Mouse (Mus musculus): ENCODE results near the gene Fxr2. TPM values are rescaled to one million over a fixed set of nuclear protein-coding genes. Genes with fewer than 3 reads are reported as not detected.

Fxr2 gene
- polyA plus RNA-seq, 1 experiment from 2014 or later, result 26.2 TPM

DNA sequence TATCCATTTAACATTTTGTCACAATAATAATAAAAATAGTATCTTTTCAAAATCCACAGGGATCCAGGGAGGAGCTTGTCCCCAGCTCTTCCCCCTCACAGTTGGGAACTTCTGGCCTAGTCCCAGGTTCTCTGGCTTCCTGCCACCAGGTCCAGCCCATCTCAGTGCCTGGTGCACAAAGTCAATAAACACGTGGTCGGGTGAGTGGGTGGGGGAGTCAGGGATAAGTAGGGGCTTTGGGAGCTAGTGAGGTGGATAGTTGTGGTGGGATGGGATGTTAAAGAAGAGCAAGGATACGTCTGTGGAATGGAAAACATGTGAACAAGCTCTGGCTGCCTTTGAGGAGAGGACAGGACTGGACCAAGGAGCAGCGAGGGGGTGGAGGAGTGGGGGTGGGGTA, 53.6 kb downstream of the Fxr2 start:
- Histone ChIP-seq H3K27ac (ENCODE audit: low read depth, low read length) (no peak overlapping the region), H3K4me1 (replicated peaks; ENCODE audit: control insufficient read depth, insufficient read depth, low read length) (peaks cover 16% of the 10 kb centered on the region; the same call in 1 of the 2 replicates), H3K36me3 (ENCODE audit: control insufficient read depth, insufficient read depth, low read length) (no peaks in the 10 kb centered on the region), H3K9me3 (ENCODE audit: control insufficient read depth, low read length) (no peaks in the 10 kb centered on the region), H3K4me3 (ENCODE audit: low read depth, low read length) (no peak overlapping the region), H3K4me2 (no peak overlapping the region), H3K9ac (ENCODE audit: low read depth, low read length) (peak overlapping the region; percentile 38; the same call in 1 of the 2 replicates), H3K27me3 (replicated peaks; ENCODE audit: control insufficient read depth, insufficient read depth, low read length) (no peaks in the 10 kb centered on the region)
- 33% methylated on average over 4 of the region's 4 CpGs for WGBS
- ATAC-seq (replicated peaks; ENCODE audit: low FRiP score) (no peak), DNase-seq (ENCODE audit: low spot score) (no peak)

DNA sequence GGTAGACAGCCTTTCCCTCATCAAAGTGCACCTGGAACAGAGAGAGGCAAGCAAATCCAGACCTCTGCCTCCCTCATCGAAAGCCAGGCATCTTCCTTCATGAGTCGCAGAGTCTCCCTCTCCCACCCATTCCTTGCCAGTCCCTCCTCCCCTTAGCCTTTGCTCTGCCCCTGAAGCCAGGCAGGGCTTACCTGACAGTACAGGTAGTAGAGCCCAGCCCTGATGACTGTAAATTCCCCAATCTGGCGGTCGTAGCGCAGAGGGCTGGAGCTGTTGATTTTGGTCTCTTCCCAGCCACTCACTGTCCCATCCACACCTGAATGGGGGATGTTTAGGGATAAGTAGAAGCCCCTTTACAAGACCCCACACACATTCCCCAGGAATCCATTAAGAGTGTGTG, 54.3 kb downstream of the Fxr2 start:
- Histone ChIP-seq H3K27me3 (replicated peaks; ENCODE audit: control insufficient read depth, insufficient read depth, low read length) (no peaks in the 10 kb centered on the region), H3K36me3 (ENCODE audit: control insufficient read depth, insufficient read depth, low read length) (no peaks in the 10 kb centered on the region), H3K9ac (ENCODE audit: low read depth, low read length) (peak overlapping the region; percentile 38; the same call in 1 of the 2 replicates), H3K4me3 (ENCODE audit: low read depth, low read length) (no peak overlapping the region), H3K9me3 (ENCODE audit: control insufficient read depth, low read length) (no peaks in the 10 kb centered on the region), H3K4me2 (no peak overlapping the region), H3K27ac (ENCODE audit: low read depth, low read length) (no peak overlapping the region), H3K4me1 (replicated peaks; ENCODE audit: control insufficient read depth, insufficient read depth, low read length) (peaks cover 15% of the 10 kb centered on the region; the same call in 1 of the 2 replicates)
- 59% methylated on average over 5 of the region's 5 CpGs for WGBS
- no peak for ATAC-seq (replicated peaks; ENCODE audit: low FRiP score)
- DNase-seq (ENCODE audit: low spot score), result no peak

DNA sequence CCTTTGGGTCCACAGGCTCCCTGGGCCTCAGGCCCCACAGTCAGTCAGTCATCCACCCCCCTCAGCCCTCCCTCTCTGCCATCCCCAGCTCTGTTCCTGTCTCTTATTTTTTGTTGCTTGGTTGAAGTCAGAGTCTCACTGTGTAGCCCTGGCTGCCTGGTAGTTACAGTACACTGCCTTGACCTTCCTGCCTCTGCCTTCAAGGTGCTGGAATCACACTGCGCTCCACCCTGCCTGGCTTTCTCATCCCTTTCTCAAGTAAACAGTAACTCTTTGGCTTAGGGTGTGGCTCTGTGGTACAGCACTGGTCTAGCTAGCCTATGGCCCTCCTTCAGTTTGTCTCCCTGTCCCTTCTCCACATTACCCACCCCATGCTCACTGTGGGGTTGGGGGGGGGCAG, 57.1 kb downstream of the Fxr2 start:
- ATAC-seq (replicated peaks; ENCODE audit: low FRiP score) (no peak), DNase-seq (ENCODE audit: low spot score) (no peak)
- 96% methylated on average over 1 of the region's 1 CpGs for WGBS
- Histone ChIP-seq H3K27me3 (replicated peaks; ENCODE audit: control insufficient read depth, insufficient read depth, low read length) (no peaks in the 10 kb centered on the region), H3K36me3 (ENCODE audit: control insufficient read depth, insufficient read depth, low read length) (no peaks in the 10 kb centered on the region), H3K4me1 (replicated peaks; ENCODE audit: control insufficient read depth, insufficient read depth, low read length) (peaks cover 12% of the 10 kb centered on the region), H3K4me2 (no peak overlapping the region), H3K27ac (ENCODE audit: low read depth, low read length) (no peak overlapping the region), H3K9me3 (ENCODE audit: control insufficient read depth, low read length) (no peaks in the 10 kb centered on the region), H3K4me3 (ENCODE audit: low read depth, low read length) (no peak overlapping the region), H3K9ac (ENCODE audit: low read depth, low read length) (no peak overlapping the region)

DNA sequence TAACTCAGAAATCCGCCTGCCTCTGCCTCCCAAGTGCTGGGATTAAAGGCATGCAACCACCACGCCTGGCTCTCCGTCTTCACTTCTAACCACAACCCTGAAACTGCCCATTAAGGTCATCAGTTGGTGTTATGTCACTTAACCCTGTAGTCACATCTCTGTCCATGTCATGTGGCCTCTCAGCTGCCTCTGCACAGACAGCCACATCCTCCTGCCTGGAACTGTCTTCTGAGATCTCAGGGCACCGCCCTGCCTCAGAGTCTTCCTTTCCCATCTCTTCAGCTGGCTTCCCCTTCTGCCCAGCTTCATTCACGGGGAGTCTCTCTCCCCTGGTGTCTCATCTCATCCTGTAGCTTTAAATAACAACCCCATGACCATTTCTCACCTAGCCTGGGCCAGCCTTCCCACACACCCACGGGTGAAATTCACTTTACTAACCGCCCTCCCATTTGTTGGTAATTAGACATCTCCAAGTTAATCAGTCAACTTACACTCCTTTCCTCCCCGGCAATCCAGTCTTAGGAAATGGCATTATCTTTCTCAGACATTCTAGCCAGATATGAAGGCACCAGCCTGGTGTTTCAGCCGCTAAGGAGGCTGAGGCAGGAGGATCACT, 59.5 kb downstream of the Fxr2 start:
- H3K27ac ChIP-seq (ENCODE audit: low read depth, low read length), result no peak overlapping the region
- ATAC-seq (replicated peaks; ENCODE audit: low FRiP score) (no peak), DNase-seq (ENCODE audit: low spot score) (no peak)
- H3K9ac ChIP-seq (ENCODE audit: low read depth, low read length), result no peak overlapping the region
- no peak overlapping the region for H3K4me2 ChIP-seq
- H3K9me3 ChIP-seq (ENCODE audit: control insufficient read depth, low read length), result no peaks in the 10 kb centered on the region
- no peak overlapping the region for H3K4me3 ChIP-seq (ENCODE audit: low read depth, low read length)
- 52% methylated on average over 9 of the region's 9 CpGs for WGBS
- no peaks in the 10 kb centered on the region for H3K27me3 ChIP-seq (replicated peaks; ENCODE audit: control insufficient read depth, insufficient read depth, low read length)
- no peaks in the 10 kb centered on the region for H3K36me3 ChIP-seq (ENCODE audit: control insufficient read depth, insufficient read depth, low read length)
- peaks cover 16% of the 10 kb centered on the region for H3K4me1 ChIP-seq (replicated peaks; ENCODE audit: control insufficient read depth, insufficient read depth, low read length)

DNA sequence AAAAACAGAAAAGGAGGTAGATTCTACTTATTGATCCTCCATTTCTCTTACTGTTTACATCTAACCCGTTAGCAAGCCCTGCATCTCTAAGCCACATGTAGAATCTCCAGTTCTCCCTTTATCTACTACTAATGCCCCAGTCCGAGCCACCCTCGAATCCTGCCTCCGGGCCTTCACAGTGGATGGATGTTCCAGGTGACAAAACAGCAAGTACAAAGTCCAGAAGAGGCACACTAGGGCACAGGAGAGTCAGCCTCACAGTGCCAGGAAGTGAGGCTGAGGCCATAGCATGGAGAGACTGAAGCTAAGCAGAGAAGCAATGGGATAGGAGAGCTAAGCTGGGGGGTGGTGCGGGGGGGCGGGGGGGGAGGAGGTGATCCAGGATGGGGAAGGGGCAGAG, 60.1 kb downstream of the Fxr2 start:
- peaks cover 16% of the 10 kb centered on the region for H3K4me1 ChIP-seq (replicated peaks; ENCODE audit: control insufficient read depth, insufficient read depth, low read length)
- no peak overlapping the region for H3K4me3 ChIP-seq (ENCODE audit: low read depth, low read length)
- H3K27me3 ChIP-seq (replicated peaks; ENCODE audit: control insufficient read depth, insufficient read depth, low read length), result no peaks in the 10 kb centered on the region
- no peaks in the 10 kb centered on the region for H3K36me3 ChIP-seq (ENCODE audit: control insufficient read depth, insufficient read depth, low read length)
- 59% methylated on average over 6 of the region's 6 CpGs for WGBS
- H3K9ac ChIP-seq (ENCODE audit: low read depth, low read length), result no peak overlapping the region
- ATAC-seq (replicated peaks; ENCODE audit: low FRiP score), result no peak
- no peaks in the 10 kb centered on the region for H3K9me3 ChIP-seq (ENCODE audit: control insufficient read depth, low read length)
- H3K4me2 ChIP-seq, result no peak overlapping the region
- DNase-seq (ENCODE audit: low spot score), result no peak
- no peak overlapping the region for H3K27ac ChIP-seq (ENCODE audit: low read depth, low read length)

DNA sequence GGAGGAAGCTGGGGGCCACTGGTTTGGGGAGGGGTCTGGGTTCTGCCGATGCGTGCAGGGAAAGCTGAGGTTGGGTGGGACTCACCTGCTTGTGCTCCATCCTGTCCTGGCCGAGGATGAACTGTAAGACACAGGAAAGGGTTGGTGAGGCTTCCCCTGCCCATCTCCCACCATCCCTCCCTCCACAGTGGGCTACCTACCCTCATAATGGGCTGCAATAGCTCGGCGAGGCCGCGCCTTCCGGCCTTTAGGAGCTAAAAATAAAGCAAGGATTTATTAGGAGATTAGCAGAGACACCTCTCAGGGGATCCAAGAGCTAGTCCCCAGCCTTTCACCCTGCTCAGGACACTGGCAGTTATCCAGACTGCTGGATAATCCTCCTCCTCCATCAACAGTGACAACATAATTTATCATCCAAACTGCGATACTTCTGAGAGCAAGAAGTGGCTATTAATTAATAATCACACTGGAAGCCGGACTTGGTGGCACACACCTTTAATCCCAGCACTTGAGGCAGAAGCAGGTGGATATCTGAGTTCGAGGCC, 60.7 kb downstream of the Fxr2 start:
- Histone ChIP-seq H3K27me3 (replicated peaks; ENCODE audit: control insufficient read depth, insufficient read depth, low read length) (no peaks in the 10 kb centered on the region), H3K36me3 (ENCODE audit: control insufficient read depth, insufficient read depth, low read length) (no peaks in the 10 kb centered on the region), H3K4me3 (ENCODE audit: low read depth, low read length) (no peak overlapping the region), H3K4me2 (no peak overlapping the region), H3K4me1 (replicated peaks; ENCODE audit: control insufficient read depth, insufficient read depth, low read length) (peaks cover 16% of the 10 kb centered on the region), H3K9me3 (ENCODE audit: control insufficient read depth, low read length) (no peaks in the 10 kb centered on the region), H3K9ac (ENCODE audit: low read depth, low read length) (no peak overlapping the region), H3K27ac (ENCODE audit: low read depth, low read length) (no peak overlapping the region)
- ATAC-seq (replicated peaks; ENCODE audit: low FRiP score), result no peak
- 62% methylated on average over 11 of the region's 11 CpGs for WGBS
- DNase-seq (ENCODE audit: low spot score), result no peak

DNA sequence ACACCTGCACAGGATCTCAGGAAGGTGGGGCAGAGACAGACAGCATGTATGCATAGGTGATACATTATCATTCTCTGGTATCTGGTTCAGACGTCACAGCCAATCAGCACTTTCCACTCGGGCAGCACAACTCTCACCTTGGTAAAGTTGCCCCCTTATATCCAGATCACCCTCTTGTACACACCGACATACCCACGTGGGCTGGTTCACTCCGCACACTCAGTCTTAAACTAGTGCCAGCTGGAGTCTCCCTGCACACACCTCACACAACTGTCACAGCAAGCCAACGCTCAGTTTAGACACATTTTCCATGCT, 62.2 kb downstream of the Fxr2 start:
- DNase-seq (ENCODE audit: low spot score), result no peak
- Histone ChIP-seq H3K27ac (ENCODE audit: low read depth, low read length) (peak overlapping the region; percentile 64; the same call in 1 of the 2 replicates), H3K9me3 (ENCODE audit: control insufficient read depth, low read length) (no peaks in the 10 kb centered on the region), H3K36me3 (ENCODE audit: control insufficient read depth, insufficient read depth, low read length) (no peaks in the 10 kb centered on the region), H3K27me3 (replicated peaks; ENCODE audit: control insufficient read depth, insufficient read depth, low read length) (no peaks in the 10 kb centered on the region), H3K4me3 (ENCODE audit: low read depth, low read length) (peak overlapping the region; percentile 53), H3K4me1 (replicated peaks; ENCODE audit: control insufficient read depth, insufficient read depth, low read length) (peaks cover 17% of the 10 kb centered on the region), H3K9ac (ENCODE audit: low read depth, low read length) (peak overlapping the region; percentile 63; the same call in 1 of the 2 replicates), H3K4me2 (peak overlapping the region; percentile 77)
- no peak for ATAC-seq (replicated peaks; ENCODE audit: low FRiP score)
- 36% methylated on average over 6 of the region's 6 CpGs for WGBS

DNA sequence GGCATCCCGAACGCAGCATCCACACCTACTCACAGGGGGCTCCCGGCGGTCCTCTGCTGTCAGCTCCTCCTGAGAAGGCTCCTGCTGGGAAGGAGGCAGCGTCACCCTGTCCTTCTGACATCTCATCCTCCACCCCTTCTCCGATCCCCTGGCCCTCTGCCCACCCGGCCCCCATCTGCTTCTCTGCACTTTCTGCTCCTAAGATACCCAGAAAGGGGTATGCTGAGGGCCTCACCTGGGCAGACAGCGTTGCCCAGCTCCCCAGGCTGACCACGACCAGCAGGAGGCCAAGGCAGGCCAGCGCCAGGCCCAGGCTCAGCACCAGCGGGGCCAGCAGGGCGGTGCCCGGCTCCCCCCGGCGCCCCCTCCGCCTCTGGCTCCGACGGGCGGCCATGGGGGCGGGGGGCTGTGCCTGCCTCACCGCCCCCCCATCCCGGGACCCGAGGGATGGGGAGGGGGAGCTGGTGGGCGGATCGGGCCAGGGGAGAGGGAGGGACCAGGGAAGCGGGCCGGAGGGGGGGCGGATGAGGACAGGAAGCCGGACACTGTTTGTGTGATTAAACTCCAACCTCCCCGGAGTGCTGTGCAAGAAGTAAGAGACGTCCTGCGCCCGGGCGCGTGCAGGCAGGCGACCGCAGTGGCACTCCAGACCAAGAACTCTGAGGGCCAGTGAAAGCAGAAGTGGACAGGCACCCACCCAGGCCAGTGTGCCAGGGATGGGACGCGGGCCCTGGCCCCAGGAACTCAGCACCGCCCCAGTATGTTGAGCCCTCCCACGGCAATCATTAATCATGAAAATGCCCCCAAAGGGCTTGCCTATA, 62.8 kb downstream of the Fxr2 start, which contains the start of the genes Tnfsf12 and Tnfsfm13:
Gene Tnfsf12, minus strand, starts transcription at position 489 of the 821 bp plus-strand sequence.
Gene Tnfsfm13, minus strand, starts transcription at position 738 of the 821 bp plus-strand sequence.
- Histone ChIP-seq H3K36me3 (ENCODE audit: control insufficient read depth, insufficient read depth, low read length) (no peaks in the 10 kb centered on the region), H3K4me1 (replicated peaks; ENCODE audit: control insufficient read depth, insufficient read depth, low read length) (peaks cover 17% of the 10 kb centered on the region), H3K27ac (ENCODE audit: low read depth, low read length) (peak within 1 kb of the TSS; percentile 64), H3K4me2 (peak within 1 kb of the TSS; percentile 77), H3K27me3 (replicated peaks; ENCODE audit: control insufficient read depth, insufficient read depth, low read length) (no peaks in the 10 kb centered on the region), H3K9me3 (ENCODE audit: control insufficient read depth, low read length) (no peaks in the 10 kb centered on the region), H3K4me3 (ENCODE audit: low read depth, low read length) (peak within 1 kb of the TSS; percentile 53), H3K9ac (ENCODE audit: low read depth, low read length) (peak within 1 kb of the TSS; percentile 63)
- ATAC-seq (replicated peaks; ENCODE audit: low FRiP score) (peak; percentile 54), DNase-seq (ENCODE audit: low spot score) (peak; percentile 72)
- 8% methylated on average over 36 of the region's 41 CpGs for WGBS

Data from liver, embryonic 11.5 days (tissue).